Mouse (Mus musculus): ENCODE measurements at regions not wholly inside any gene's neighbourhood (a gene's known extent, or its start where the extent isn't known, plus 50 kb on each side); places are given as distances from the start of the nearest gene placed in this dataset.

- no peak for DNase-seq
- Histone ChIP-seq H3K27ac (ENCODE audit: insufficient read depth, low read depth, low read length) (no peak overlapping the region), H3K4me3 (ENCODE audit: insufficient read depth, low read depth, low read length) (no peak overlapping the region), H3K27me3 (replicated peaks; ENCODE audit: control insufficient read depth, insufficient read depth, low read length) (no peaks in the 10 kb centered on the region), H3K36me3 (ENCODE audit: control insufficient read depth, insufficient read depth, low read length) (no peaks in the 10 kb centered on the region), H3K4me1 (ENCODE audit: control insufficient read depth, insufficient read depth, low read length) (no peaks in the 10 kb centered on the region)
- 35% methylated on average over 2 of the region's 2 CpGs for WGBS
- no peak for TF ChIP-seq CTCF (conservative IDR thresholded peaks at IDR 0.05; ENCODE audit: insufficient read depth, insufficient read length, low read depth, low read length)
- no peak for TF ChIP-seq POLR2A (IDR thresholded peaks at IDR 0.05; ENCODE audit: low read depth, low read length)
These were observed 318.5 kb upstream of the Dcn start for GRCm38 (mm10) chr10:97160892-97161291.

GRCm38 (mm10) chr10:97178468-97178867 lies 300.9 kb upstream of the Dcn start:
- H3K27ac ChIP-seq (ENCODE audit: insufficient read depth, low read depth, low read length), result no peak overlapping the region
- TF ChIP-seq CTCF (conservative IDR thresholded peaks at IDR 0.05; ENCODE audit: insufficient read depth, insufficient read length, low read depth, low read length), result no peak
- TF ChIP-seq POLR2A (IDR thresholded peaks at IDR 0.05; ENCODE audit: low read depth, low read length), result no peak
- DNase-seq, result no peak
- no peaks in the 10 kb centered on the region for H3K27me3 ChIP-seq (replicated peaks; ENCODE audit: control insufficient read depth, insufficient read depth, low read length)
- no peaks in the 10 kb centered on the region for H3K4me1 ChIP-seq (ENCODE audit: control insufficient read depth, insufficient read depth, low read length)
- WGBS, result 76% methylated on average over 3 of the region's 3 CpGs
- no peak overlapping the region for H3K4me3 ChIP-seq (ENCODE audit: insufficient read depth, low read depth, low read length)
- H3K36me3 ChIP-seq (ENCODE audit: control insufficient read depth, insufficient read depth, low read length), result no peaks in the 10 kb centered on the region

GRCm38 (mm10) chr10:97189696-97190095 lies 289.7 kb upstream of the Dcn start:
- no peaks in the 10 kb centered on the region for H3K27me3 ChIP-seq (replicated peaks; ENCODE audit: control insufficient read depth, insufficient read depth, low read length)
- H3K4me1 ChIP-seq (ENCODE audit: control insufficient read depth, insufficient read depth, low read length), result no peaks in the 10 kb centered on the region
- TF ChIP-seq POLR2A (IDR thresholded peaks at IDR 0.05; ENCODE audit: low read depth, low read length) (no peak), CTCF (conservative IDR thresholded peaks at IDR 0.05; ENCODE audit: insufficient read depth, insufficient read length, low read depth, low read length) (no peak)
- no peak overlapping the region for H3K4me3 ChIP-seq (ENCODE audit: insufficient read depth, low read depth, low read length)
- no peak for DNase-seq
- H3K27ac ChIP-seq (ENCODE audit: insufficient read depth, low read depth, low read length), result no peak overlapping the region
- no peaks in the 10 kb centered on the region for H3K36me3 ChIP-seq (ENCODE audit: control insufficient read depth, insufficient read depth, low read length)

- Histone ChIP-seq H3K36me3 (ENCODE audit: control insufficient read depth, insufficient read depth, low read length) (no peaks in the 10 kb centered on the region), H3K27me3 (replicated peaks; ENCODE audit: control insufficient read depth, insufficient read depth, low read length) (no peaks in the 10 kb centered on the region), H3K27ac (ENCODE audit: insufficient read depth, low read depth, low read length) (no peak overlapping the region), H3K4me3 (ENCODE audit: insufficient read depth, low read depth, low read length) (no peak overlapping the region), H3K4me1 (ENCODE audit: control insufficient read depth, insufficient read depth, low read length) (no peaks in the 10 kb centered on the region)
- TF ChIP-seq CTCF (conservative IDR thresholded peaks at IDR 0.05; ENCODE audit: insufficient read depth, insufficient read length, low read depth, low read length) (no peak), POLR2A (IDR thresholded peaks at IDR 0.05; ENCODE audit: low read depth, low read length) (no peak)
- WGBS, result 90% methylated on average over 4 of the region's 4 CpGs
- DNase-seq, result no peak
These were observed 268.1 kb upstream of the Dcn start for GRCm38 (mm10) chr10:97211238-97211695.

- no peak overlapping the region for H3K4me3 ChIP-seq (ENCODE audit: insufficient read depth, low read depth, low read length)
- no peaks in the 10 kb centered on the region for H3K36me3 ChIP-seq (ENCODE audit: control insufficient read depth, insufficient read depth, low read length)
- H3K27ac ChIP-seq (ENCODE audit: insufficient read depth, low read depth, low read length), result no peak overlapping the region
- TF ChIP-seq POLR2A (IDR thresholded peaks at IDR 0.05; ENCODE audit: low read depth, low read length) (no peak), CTCF (conservative IDR thresholded peaks at IDR 0.05; ENCODE audit: insufficient read depth, insufficient read length, low read depth, low read length) (no peak)
- 87% methylated on average over 7 of the region's 7 CpGs for WGBS
- H3K27me3 ChIP-seq (replicated peaks; ENCODE audit: control insufficient read depth, insufficient read depth, low read length), result no peaks in the 10 kb centered on the region
- DNase-seq, result no peak
- no peaks in the 10 kb centered on the region for H3K4me1 ChIP-seq (ENCODE audit: control insufficient read depth, insufficient read depth, low read length)
These were observed 267.5 kb upstream of the Dcn start for GRCm38 (mm10) chr10:97211785-97212398.

- Histone ChIP-seq H3K36me3 (ENCODE audit: control insufficient read depth, insufficient read depth, low read length) (no peaks in the 10 kb centered on the region), H3K27me3 (replicated peaks; ENCODE audit: control insufficient read depth, insufficient read depth, low read length) (no peaks in the 10 kb centered on the region), H3K4me3 (ENCODE audit: insufficient read depth, low read depth, low read length) (no peak overlapping the region), H3K4me1 (ENCODE audit: control insufficient read depth, insufficient read depth, low read length) (no peaks in the 10 kb centered on the region), H3K27ac (ENCODE audit: insufficient read depth, low read depth, low read length) (no peak overlapping the region)
- 50% methylated on average over 3 of the region's 3 CpGs for WGBS
- DNase-seq, result peak; percentile 35
- TF ChIP-seq CTCF (conservative IDR thresholded peaks at IDR 0.05; ENCODE audit: insufficient read depth, insufficient read length, low read depth, low read length) (no peak), POLR2A (IDR thresholded peaks at IDR 0.05; ENCODE audit: low read depth, low read length) (no peak)
These were observed 259.9 kb upstream of the Dcn start for GRCm38 (mm10) chr10:97219474-97219873.

GRCm38 (mm10) chr10:97220431-97220830 lies 259.0 kb upstream of the Dcn start:
- no peaks in the 10 kb centered on the region for H3K36me3 ChIP-seq (ENCODE audit: control insufficient read depth, insufficient read depth, low read length)
- WGBS, result 61% methylated on average over 3 of the region's 3 CpGs
- H3K27me3 ChIP-seq (replicated peaks; ENCODE audit: control insufficient read depth, insufficient read depth, low read length), result no peaks in the 10 kb centered on the region
- no peak overlapping the region for H3K4me3 ChIP-seq (ENCODE audit: insufficient read depth, low read depth, low read length)
- TF ChIP-seq POLR2A (IDR thresholded peaks at IDR 0.05; ENCODE audit: low read depth, low read length) (no peak), CTCF (conservative IDR thresholded peaks at IDR 0.05; ENCODE audit: insufficient read depth, insufficient read length, low read depth, low read length) (no peak)
- H3K4me1 ChIP-seq (ENCODE audit: control insufficient read depth, insufficient read depth, low read length), result no peaks in the 10 kb centered on the region
- H3K27ac ChIP-seq (ENCODE audit: insufficient read depth, low read depth, low read length), result no peak overlapping the region
- DNase-seq, result no peak

All from kidney, adult 2 months (tissue).